ENCODE assay signal across 14 mouse cellular contexts in the genomic region with DNA sequence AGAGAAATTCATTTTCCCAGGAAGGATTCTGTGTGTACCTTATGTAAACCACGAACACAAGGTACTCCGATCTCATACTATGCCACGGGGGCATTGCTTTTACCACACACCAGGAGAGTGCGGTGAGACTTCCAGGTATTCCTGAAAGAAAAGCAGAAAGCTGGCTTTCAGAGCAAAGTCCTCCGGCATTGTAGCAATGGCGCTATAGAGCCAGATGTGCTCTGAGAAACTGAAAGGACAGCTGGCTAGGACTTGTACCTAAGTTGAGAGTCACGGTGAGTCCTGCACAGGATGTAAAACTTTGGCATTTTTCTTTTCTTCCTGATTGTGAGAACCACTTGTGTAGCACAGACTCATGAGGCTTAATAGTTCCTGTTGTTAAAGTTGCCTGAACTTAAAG. TPM values are rescaled to one million over a fixed set of nuclear protein-coding genes. Genes with fewer than 3 reads are reported as not detected.
DNase-seq lines count a peak whose midpoint lies in the region; ATAC-seq and TF ChIP-seq lines count a peak whose summit lies in the region.
"Had no signal": no experiment of that assay in that cellular context is flagged by ENCODE, and none has a peak within 500 bp of the region (broad histone marks: within the 10 kb centered on the region; RNA-seq: fewer than 3 reads in every experiment).

No protein-coding gene starts in this region.

- no peak for TF ChIP-seq POLR2A in MEL (IDR thresholded peaks at IDR 0.05; ENCODE audit: control insufficient read depth in 1 of 2, insufficient read depth in 1 of 2, low read depth in 1 of 2, low read length in 2 of 2, poor library complexity in 1 of 2)

- no peak for ATAC-seq in lung, embryonic 14.5 days (ENCODE audit: insufficient read depth)
- ATAC-seq: forebrain, embryonic 13.5 days; midbrain, embryonic 16.5 days had no signal

- no peak overlapping the region for H3K4me3 ChIP-seq in heart, embryonic 10.5 days
- no peak overlapping the region for H3K4me3 ChIP-seq in lung, embryonic 14.5 days (ENCODE audit: low read depth, low read length)
- peak overlapping the region; percentile 29 to 33; a peak in 3 of 4 replicates for H3K4me3 ChIP-seq in MEL (ENCODE audit: control insufficient read depth in 1 of 2, insufficient read depth in 1 of 2, low read depth in 2 of 2, low read length in 2 of 2)
- H3K4me3 ChIP-seq: embryonic facial prominence, embryonic 12.5 days; forebrain, embryonic 13.5 days; hindbrain, embryonic 15.5 days had no signal

- no peaks in the 10 kb centered on the region for H3K79me2 ChIP-seq in MEL (ENCODE audit: control insufficient read depth, insufficient read depth, low read length, poor library complexity)

- H3K27me3 ChIP-seq in heart, embryonic 10.5 days (ENCODE audit: insufficient read depth, poor library complexity, severe bottlenecking): no peaks in the 10 kb centered on the region
- H3K27me3 ChIP-seq in lung, embryonic 14.5 days (ENCODE audit: insufficient read depth, low read length): no peaks in the 10 kb centered on the region
- peaks cover 0 to 3% of the 10 kb centered on the region in 2 experiments; a peak in 2 of 4 replicates for H3K27me3 ChIP-seq in MEL (ENCODE audit: control insufficient read depth in 1 of 2, insufficient read depth in 2 of 2, low read length in 2 of 2)
- H3K27me3 ChIP-seq: embryonic facial prominence, embryonic 12.5 days; forebrain, embryonic 13.5 days; hindbrain, embryonic 15.5 days had no signal

- TF ChIP-seq RAD21 in MEL (IDR thresholded peaks at IDR 0.05; ENCODE audit: low read depth, low read length): no peak

- H3K9me3 ChIP-seq in heart, embryonic 10.5 days: no peaks in the 10 kb centered on the region
- no peaks in the 10 kb centered on the region for H3K9me3 ChIP-seq in lung, embryonic 14.5 days (ENCODE audit: low read depth, low read length)
- H3K9me3 ChIP-seq in MEL (replicated peaks; ENCODE audit: insufficient read depth, low read length): no peaks in the 10 kb centered on the region
- H3K9me3 ChIP-seq: embryonic facial prominence, embryonic 12.5 days; forebrain, embryonic 13.5 days; hindbrain, embryonic 15.5 days had no signal

- DNase-seq in heart, adult 11 months: peak; percentile 65
- no peak for DNase-seq in heart, embryonic 10.5 days (ENCODE audit: low spot score)
- no peak for DNase-seq in lung, embryonic 14.5 days
- no peak for DNase-seq in lung, postnatal 4 days
- peak; percentile 42 for DNase-seq in 416B (ENCODE audit: low read depth)
- DNase-seq in MEL (ENCODE audit: low read depth, low spot score): no peak
- no peak for DNase-seq in adrenal gland, postnatal 4 days (ENCODE audit: low spot score in 2 of 2)
- DNase-seq: cerebellum, adult 8-10 months; kidney, postnatal 36 days had no signal

- peaks cover 8% of the 10 kb centered on the region for H3K36me3 ChIP-seq in heart, embryonic 10.5 days
- H3K36me3 ChIP-seq in lung, embryonic 14.5 days (ENCODE audit: insufficient read depth): no peaks in the 10 kb centered on the region
- H3K36me3 ChIP-seq in MEL (ENCODE audit: control insufficient read depth in 1 of 2, insufficient read depth in 2 of 2, low read length in 2 of 2): peaks cover 0 to 3% of the 10 kb centered on the region in 2 experiments; a peak in 2 of 4 replicates

- peak; percentile 19; the same call in 1 of the 2 replicates for TF ChIP-seq CTCF in lung, embryonic 14.5 days (IDR thresholded peaks at IDR 0.05; ENCODE audit: low read depth)
- TF ChIP-seq CTCF in MEL (IDR thresholded peaks at IDR 0.05 in 2 of 3, conservative IDR thresholded peaks at IDR 0.05 in 1 of 3; ENCODE audit: control insufficient read depth in 1 of 3, insufficient read depth in 1 of 3, low read depth in 2 of 3, low read length in 3 of 3, poor library complexity in 1 of 3, severe bottlenecking in 1 of 3): no peak

- 65% methylated on average over 7 of the region's 7 CpGs for WGBS in heart, embryonic 10.5 days
- WGBS in lung, embryonic 14.5 days: 60% methylated on average over 7 of the region's 7 CpGs

- no peak overlapping the region for H3K9ac ChIP-seq in lung, embryonic 14.5 days
- H3K9ac ChIP-seq in MEL (ENCODE audit: control insufficient read depth, low read depth, low read length, poor library complexity, severe bottlenecking): no peak overlapping the region
- H3K9ac ChIP-seq: embryonic facial prominence, embryonic 12.5 days; forebrain, embryonic 13.5 days; hindbrain, embryonic 15.5 days had no signal

- H3K4me2 ChIP-seq in lung, embryonic 14.5 days: no peak overlapping the region
- H3K4me2 ChIP-seq: embryonic facial prominence, embryonic 12.5 days; forebrain, embryonic 13.5 days; heart, embryonic 11.5 days; hindbrain, embryonic 15.5 days had no signal

- no peaks in the 10 kb centered on the region for H3K4me1 ChIP-seq in heart, embryonic 10.5 days
- 0 out of 2 replicates have a peak, but pooled peaks cover 2% of the 10 kb centered on the region for H3K4me1 ChIP-seq in lung, embryonic 14.5 days (ENCODE audit: insufficient read depth)
- H3K4me1 ChIP-seq in MEL (ENCODE audit: control insufficient read depth in 1 of 2, insufficient read depth in 2 of 2, low read length in 2 of 2): peaks cover 0 to 9% of the 10 kb centered on the region in 2 experiments; a peak in 3 of 4 replicates
- H3K4me1 ChIP-seq: forebrain, embryonic 13.5 days; hindbrain, embryonic 15.5 days had no signal

- no peak for TF ChIP-seq EP300 in MEL (IDR thresholded peaks at IDR 0.05; ENCODE audit: low read depth in 1 of 2, low read length in 2 of 2)

- H3K27ac ChIP-seq in heart, embryonic 10.5 days: no peak overlapping the region
- H3K27ac ChIP-seq in lung, embryonic 14.5 days (ENCODE audit: low read depth): no peak overlapping the region
- no peak overlapping the region for H3K27ac ChIP-seq in MEL (ENCODE audit: control insufficient read depth, low read depth, low read length)
- H3K27ac ChIP-seq: embryonic facial prominence, embryonic 12.5 days; forebrain, embryonic 13.5 days; hindbrain, embryonic 15.5 days had no signal

TF ChIP-seq in MEL, 35 proteins besides CTCF, POLR2A, EP300 and RAD21:
- TF ChIP-seq RCOR1 (IDR thresholded peaks at IDR 0.05; ENCODE audit: low read depth, low read length) (no peak), ZNF384 (IDR thresholded peaks at IDR 0.05; ENCODE audit: low read depth, low read length) (no peak), SMC3 (IDR thresholded peaks at IDR 0.05; ENCODE audit: low read depth, low read length) (no peak), ZMIZ1 (IDR thresholded peaks at IDR 0.05; ENCODE audit: low read depth, low read length) (no peak), MAX (IDR thresholded peaks at IDR 0.05; ENCODE audit: low read length) (no peak), NRF1 (IDR thresholded peaks at IDR 0.05; ENCODE audit: insufficient read depth, low read depth, low read length, poor library complexity, severe bottlenecking) (no peak), POLR2AphosphoS2 (IDR thresholded peaks at IDR 0.05; ENCODE audit: low read length) (no peak), TCF12 (IDR thresholded peaks at IDR 0.05; ENCODE audit: low read depth, low read length) (no peak), HCFC1 (IDR thresholded peaks at IDR 0.05; ENCODE audit: low read depth, low read length) (no peak), POLR2AphosphoS5 (IDR thresholded peaks at IDR 0.05; ENCODE audit: borderline replicate concordance, low read depth, low read length) (no peak), JUND (IDR thresholded peaks at IDR 0.05; ENCODE audit: low read depth, low read length) (no peak), GABPA (IDR thresholded peaks at IDR 0.05; ENCODE audit: low read depth, low read length) (no peak), KAT2A (conservative IDR thresholded peaks at IDR 0.05; ENCODE audit: low read depth, low read length) (no peak), MXI1 (IDR thresholded peaks at IDR 0.05; ENCODE audit: low read depth, low read length) (no peak), USF2 (IDR thresholded peaks at IDR 0.05; ENCODE audit: borderline replicate concordance in 1 of 2, insufficient read depth in 1 of 2, low read depth in 1 of 2, low read length in 2 of 2) (no peak), ZC3H11A (IDR thresholded peaks at IDR 0.05; ENCODE audit: low read depth, low read length) (no peak), CHD2 (IDR thresholded peaks at IDR 0.05; ENCODE audit: low read length) (no peak)

RNA-seq across cellular contexts. Expression of a gene that starts 16.0 kb away (rescaled TPM):
- polyA plus RNA-seq in heart, embryonic 10.5 days (2016; fragmentation: Nextera tagmentation; extraction: Ambion mirVana): 13.0 and 17.0 TPM in 2 replicates
- polyA plus RNA-seq in lung, embryonic 14.5 days (2014; fragmentation: Nextera tagmentation; extraction: Ambion mirVana): 24.0 and 25.0 TPM in 2 replicates
- 14.6 and 15.7 TPM in 2 replicates for total RNA-seq in MEL (2012; rRNA removed)
- polyA plus RNA-seq in MEL (2012; ENCODE audit: insufficient read depth in 1 of 2, insufficient read length in 2 of 2, low read depth in 1 of 2, low replicate concordance in 2 of 2, missing spikeins in 1 of 2): 10 to 100 TPM in 1 of 2 experiments, not detected in 1; 11.6 TPM
- 10 to 100 TPM; 20.4 to 20.8 TPM for total RNA-seq in adrenal gland, postnatal 4 days (2021)

Comparison
In these comparisons a context has a peak if more than half of its experiments do, and no peak if none do; other contexts are left out.
1. DNase-seq: peak in heart, adult 11 months (single experiment) and 416B (single experiment); none in heart, embryonic 10.5 days (single experiment), lung, embryonic 14.5 days (single experiment), lung, postnatal 4 days (0 of 2), MEL (single experiment) and adrenal gland, postnatal 4 days (0 of 2).
2. H3K4me3 ChIP-seq: peak in MEL (2 of 2); none in heart, embryonic 10.5 days (single experiment) and lung, embryonic 14.5 days (single experiment).